Mouse (Mus musculus) hematopoietic stem cell, adult 5-6 weeks (primary cell): ENCODE data around the gene Pcbp3. TPM values are rescaled to one million over a fixed set of nuclear protein-coding genes. Genes with fewer than 3 reads are reported as not detected.

Experiments
- ATAC-seq, 2 experiments: fragments of 125-278 bp in 1 of 2; replicated peaks in 1 of 2; 2 replicates each; pipeline ENCODE4 v1.8.0; 2016 to 2017; ENCODE audit warnings: inconsistent platforms in 2 of 2, mild to moderate bottlenecking in 2 of 2, moderate number of reproducible peaks in 2 of 2, low read depth in 1 of 2, moderate TSS enrichment in 1 of 2; ENCODE audit not compliant: low FRiP score in 2 of 2, poor library complexity in 2 of 2, severe bottlenecking in 2 of 2, insufficient read depth in 1 of 2, low TSS enrichment in 1 of 2
- total RNA-seq: library from RNA; stranded (forward); fragments of 172-1452, 232-1000 nt; gene quantifications from 2 replicates; pipeline ENCODE4 v1.2.3, GENCODE M21; 2017

Pcbp3 gene
- total RNA-seq, 1 experiment from 2014 or later, result 11.8 TPM

DNA sequence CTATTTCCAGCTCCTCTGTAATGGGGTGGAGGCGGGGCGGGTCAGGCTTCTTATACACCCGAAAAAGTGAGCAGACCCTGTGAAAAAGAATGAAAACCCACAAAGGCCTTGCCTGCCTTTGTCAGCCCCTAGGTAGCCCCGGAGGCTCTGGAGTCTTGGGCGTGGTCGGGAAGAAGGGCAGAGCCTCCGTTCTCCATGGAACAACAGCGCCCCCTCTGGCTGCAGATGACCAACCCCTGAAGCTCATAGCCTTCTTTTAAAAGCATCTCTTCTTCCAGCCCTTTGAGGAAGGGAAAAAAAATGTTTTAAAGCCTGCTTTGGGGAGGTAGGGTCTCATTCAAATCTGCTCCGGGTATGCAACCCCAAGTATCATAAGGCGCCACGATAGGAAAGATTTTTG is 233.3 kb downstream of the Pcbp3 start:
- no peak for ATAC-seq

DNA sequence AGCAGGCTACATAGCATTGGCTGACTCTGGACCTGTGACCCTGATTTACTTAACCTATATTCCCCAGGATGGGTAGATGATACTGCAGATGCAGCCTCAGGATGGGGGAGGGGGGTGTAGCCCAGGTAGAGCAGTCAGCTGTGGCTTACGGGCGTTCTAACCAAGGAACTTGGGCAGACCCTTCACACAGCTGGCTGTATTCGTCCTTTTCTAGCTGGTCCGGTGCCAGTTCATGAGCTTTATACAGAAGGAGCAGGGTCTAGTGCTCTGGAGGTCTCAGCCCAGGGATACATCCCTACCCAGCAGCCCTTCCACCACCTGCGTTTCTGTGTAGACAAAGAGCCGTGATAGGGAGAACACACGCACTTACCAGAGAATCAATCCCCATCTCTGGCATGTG is 234.4 kb downstream of the Pcbp3 start:
- ATAC-seq, result no peak

DNA sequence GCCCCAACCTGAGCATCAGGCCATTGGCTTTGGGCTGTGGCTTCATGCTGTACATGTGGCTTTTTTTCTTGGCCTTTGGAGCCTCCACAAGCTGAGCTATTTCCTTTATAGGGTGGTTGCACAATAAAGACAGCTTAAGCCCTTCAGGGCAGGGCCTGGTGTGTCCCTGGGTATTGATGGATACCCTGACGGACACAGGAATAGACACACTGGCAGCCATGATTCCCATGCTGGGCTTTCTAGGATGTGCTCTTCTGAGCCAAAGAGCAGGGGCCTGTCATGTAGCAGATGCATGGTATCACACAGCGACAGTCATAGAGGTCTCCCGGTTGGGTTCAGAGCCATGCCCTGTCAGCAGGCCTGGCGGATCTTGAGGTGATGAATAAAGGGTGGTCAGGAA is 234.8 kb downstream of the Pcbp3 start:
- ATAC-seq, result no peak

DNA sequence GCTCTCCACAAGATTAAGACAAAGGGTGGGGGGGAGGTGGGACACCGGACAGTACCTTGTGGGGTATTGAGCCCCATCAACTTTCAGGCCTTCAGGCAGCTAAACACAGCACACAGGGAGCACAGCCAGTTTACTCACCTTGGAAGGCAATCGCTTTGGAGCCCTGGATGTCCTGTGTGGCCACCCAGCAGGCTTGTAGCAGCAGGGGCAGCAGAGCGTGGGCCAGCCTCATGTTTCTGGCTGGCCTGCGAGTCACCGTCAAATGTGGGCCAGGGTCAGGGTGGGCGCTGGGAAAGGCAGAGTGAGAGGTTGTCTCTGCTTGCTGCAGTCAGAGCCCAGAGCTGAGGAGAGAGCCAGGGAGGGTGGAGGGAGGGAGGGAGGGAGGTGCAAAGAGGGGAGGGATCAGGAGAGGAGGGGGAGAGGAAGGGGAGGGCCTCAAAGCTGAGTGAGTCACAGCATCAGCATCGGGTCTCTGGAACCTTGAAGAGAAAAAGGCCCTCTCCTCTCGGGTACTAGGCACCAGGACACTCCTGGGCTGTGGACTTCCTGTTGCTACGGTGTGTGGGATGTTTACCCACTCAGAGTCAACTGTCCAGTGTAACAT is 235.9 kb downstream of the Pcbp3 start, which contains the start of gene Col6a1:
Gene Col6a1 (minus strand): TSS at position 487 of the 604 bp plus-strand sequence.
- ATAC-seq, result no peak

DNA sequence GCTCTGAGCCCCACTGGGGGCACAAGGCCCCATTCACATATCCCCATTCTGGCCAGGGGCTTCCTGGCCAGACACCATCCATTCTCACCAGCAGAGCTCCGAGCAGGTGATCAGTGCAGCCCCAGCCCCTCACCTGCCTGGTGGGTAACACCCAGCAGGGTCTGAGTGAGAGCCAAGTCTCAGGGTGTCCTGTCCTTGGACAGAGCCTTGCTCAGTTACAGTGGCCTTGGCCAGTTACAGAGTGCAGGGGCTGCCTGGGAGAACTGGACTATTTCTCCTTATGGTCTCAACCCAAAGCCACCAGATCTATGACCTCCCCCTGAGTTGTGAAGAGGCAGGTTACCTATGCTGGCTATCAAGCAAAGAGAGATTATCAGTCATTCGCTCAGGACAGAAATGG is 236.6 kb downstream of the Pcbp3 start:
- no peak for ATAC-seq

DNA sequence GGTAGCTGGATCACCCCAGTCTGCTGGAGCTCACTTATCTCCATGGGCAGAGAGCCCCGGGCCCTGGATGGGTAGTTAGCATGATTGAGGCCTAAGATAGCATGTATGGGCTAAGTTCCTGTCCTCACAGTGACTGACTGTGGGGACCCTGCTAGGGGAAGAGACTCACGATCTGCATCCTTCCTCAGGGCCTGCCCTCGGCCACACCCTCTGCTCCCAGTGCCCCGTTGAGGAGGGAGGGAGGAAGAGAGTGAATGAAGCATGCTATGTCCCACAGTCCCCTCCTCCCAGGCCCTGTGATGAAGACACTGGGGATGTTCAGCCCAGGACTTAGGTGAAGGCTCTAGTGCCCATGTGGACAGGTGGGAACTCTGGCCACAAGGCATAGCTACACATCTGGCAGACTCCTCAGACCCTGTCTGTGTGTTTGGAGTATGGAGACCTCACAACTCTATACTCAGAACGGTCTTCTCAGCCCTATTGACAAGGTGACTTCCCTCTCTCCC is 237.4 kb downstream of the Pcbp3 start:
- ATAC-seq, result no peak

DNA sequence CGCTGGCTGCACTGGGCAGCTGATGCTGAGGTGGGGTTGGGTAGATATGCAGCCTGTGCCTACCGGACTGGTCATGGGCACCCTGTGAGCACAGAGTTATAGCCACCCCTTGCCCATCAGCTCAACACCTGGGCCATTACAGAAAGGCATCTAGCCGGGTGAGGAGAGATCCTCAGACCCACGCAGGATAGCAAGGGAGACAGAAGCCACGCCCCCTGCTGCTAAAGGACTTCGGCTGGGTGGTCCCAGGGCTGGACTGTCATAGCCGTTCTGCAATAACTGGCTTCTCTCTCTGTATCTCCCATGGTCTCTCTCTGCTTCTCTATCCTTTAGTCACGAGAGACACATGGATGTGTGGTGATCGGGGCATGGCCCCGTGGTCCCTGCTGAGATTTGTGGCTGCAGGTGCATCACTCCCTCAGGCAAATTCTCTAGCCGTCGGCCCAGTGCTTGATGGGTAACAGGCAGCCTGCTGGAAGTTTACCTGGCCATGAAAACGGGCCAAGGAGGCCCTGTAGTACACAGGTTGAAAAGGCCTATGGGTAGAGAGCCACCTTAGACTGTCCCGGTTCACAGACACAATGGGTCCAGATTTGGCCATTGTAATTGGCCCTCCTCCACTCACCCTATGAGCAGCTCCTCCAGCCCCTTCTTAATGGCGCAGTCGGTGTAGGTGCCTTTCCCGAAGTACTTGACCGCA is 238.8 kb downstream of the Pcbp3 start:
- ATAC-seq, result no peak

DNA sequence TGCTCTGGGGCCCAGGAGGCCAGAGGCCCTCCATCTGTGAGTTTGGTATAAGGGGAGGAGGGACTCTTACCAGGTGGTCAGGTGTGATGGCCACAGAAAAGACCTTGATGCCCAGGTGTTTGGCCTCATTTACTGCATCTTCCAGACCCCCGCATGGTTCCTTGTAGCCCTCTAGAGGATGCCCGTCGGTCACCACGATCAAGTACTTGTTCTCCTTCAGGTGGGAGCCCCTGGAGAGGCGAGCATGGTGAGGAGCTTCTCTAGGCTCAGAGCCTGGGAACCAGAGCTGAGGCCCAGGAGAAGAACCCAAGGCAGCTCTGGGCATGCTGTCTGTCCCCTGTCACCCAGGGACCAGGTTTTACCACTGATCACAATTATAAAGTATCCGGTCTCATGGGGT is 239.9 kb downstream of the Pcbp3 start:
- no peak for ATAC-seq

DNA sequence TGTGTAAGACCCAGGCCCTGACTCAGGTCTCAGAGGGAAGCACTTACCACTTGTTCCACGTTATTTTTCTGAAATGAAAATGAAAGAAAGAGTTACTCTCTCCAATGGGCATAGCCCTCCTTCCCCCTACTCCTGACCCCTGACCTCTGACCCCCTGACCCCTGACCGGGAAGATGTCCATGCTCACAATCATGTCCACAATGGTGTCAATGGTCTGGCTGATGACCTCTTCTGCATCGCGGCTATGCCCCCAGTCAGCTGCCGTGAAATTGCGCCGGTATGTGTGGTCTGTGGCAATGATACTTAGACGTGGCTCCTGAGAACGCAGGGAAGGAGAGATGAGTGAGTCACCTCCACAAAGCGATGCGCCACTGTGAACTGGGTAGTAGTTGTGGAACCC is 240.5 kb downstream of the Pcbp3 start:
- no peak for ATAC-seq

DNA sequence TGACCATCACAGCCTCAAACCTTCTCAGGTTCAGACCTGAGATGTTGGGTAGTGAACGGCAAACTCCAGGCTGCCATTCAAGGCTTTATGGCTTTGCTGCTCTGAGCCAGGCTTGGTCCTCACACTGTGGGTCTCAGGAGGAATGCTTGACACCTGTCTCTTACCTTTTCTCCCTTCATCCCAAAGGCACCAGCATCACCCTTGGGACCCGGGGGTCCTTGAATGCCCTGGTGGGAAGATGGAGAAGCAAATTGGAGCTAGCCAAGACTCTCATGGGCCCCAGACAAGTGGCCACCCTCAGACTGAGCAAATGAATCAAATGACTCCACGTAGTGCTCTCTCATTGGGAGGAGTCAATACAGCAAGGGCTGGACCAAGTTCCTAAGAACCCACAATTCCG is 244.1 kb downstream of the Pcbp3 start:
- ATAC-seq, result no peak

DNA sequence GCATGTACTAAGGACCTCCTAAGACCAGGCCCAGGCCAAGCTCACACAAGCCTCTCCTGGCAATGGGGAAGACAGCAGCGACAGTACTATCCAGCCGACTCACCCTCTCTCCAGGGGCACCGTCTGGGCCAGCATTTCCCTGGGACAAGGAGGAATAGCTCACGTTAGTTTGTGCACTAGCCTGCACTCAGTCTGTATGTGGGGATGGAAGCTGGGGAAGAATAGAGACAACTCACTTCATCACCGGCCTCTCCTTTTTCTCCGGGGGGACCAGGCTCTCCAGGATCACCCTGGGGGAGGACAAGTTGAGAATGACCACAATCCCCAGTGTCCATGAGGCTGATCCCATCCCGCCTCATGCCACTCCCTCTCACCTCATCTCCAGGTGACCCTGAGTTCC is 244.7 kb downstream of the Pcbp3 start:
- ATAC-seq, result no peak

DNA sequence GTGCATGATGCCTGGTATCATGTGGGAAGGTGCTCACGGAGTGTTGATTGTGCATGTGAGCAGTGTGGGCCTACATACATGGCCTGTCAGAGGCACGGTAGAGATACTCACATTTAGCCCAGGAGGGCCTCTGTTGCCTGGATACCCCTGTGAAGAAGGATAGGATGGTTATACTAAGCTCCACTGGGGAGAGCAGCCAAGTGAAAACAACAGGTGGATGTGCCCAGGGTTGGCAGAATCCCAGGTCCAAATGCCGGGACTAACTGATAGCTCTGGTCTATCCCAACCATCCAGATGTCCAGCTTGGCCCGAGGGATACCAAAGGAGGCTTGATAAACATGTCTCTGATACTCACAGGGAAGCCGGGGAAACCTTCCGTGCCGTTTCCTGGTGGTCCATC is 247.4 kb downstream of the Pcbp3 start:
- ATAC-seq, result no peak

DNA sequence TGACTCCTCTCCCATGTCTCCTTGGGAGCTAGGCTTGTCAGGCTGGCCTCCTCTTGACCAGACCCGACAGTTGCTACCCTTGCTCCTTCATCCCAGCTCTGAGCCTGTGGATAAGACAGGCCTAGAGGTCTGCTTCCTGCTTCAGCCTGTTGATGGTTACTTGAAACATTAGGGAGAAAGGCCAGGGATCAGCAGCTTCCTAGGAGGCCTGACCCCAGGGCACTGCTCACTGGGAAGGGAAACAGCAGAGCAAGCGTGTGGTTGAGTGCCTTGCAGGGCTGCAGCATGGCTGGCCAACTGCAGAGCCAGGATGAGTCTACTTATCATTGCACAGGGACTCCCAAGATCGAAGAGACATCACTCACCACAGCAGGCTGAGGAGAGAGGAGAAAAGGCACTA is 249.2 kb downstream of the Pcbp3 start:
- no peak for ATAC-seq

Other genes starting within 250 kb of the Pcbp3 start
- gene Col6a1, start 235.7 kb downstream of the Pcbp3 start, total RNA-seq, result not detected in 2 replicates
- gene Slc19a1, start 70.4 kb upstream of the Pcbp3 start, total RNA-seq, result 16.4 and 35.5 TPM in 2 replicates
- 0.31 and 1.5 TPM in 2 replicates for gene Col18a1, start 204.7 kb upstream of the Pcbp3 start, total RNA-seq